Mouse (Mus musculus) megakaryocyte, embryonic 14.5 days (primary cell): ENCODE results near the gene Cldn10.

ENCODE experiments used
- FLI1 ChIP-seq: IDR thresholded peaks from 2 replicates; pipeline ENCODE4 v1.6.1; 2012; ENCODE audit warnings: low read length, inconsistent platforms, mixed read lengths
- GATA1 ChIP-seq: IDR thresholded peaks from 3 replicates; pipeline ENCODE4 v1.6.1; 2012; ENCODE audit warnings: mixed read lengths, low read length, inconsistent platforms, borderline replicate concordance

GRCm38 (mm10) chr14:118804351-118804750, 16.6 kb downstream of the Cldn10 start:
- TF ChIP-seq GATA1 (no peak), FLI1 (no peak)
